In the genomic region with DNA sequence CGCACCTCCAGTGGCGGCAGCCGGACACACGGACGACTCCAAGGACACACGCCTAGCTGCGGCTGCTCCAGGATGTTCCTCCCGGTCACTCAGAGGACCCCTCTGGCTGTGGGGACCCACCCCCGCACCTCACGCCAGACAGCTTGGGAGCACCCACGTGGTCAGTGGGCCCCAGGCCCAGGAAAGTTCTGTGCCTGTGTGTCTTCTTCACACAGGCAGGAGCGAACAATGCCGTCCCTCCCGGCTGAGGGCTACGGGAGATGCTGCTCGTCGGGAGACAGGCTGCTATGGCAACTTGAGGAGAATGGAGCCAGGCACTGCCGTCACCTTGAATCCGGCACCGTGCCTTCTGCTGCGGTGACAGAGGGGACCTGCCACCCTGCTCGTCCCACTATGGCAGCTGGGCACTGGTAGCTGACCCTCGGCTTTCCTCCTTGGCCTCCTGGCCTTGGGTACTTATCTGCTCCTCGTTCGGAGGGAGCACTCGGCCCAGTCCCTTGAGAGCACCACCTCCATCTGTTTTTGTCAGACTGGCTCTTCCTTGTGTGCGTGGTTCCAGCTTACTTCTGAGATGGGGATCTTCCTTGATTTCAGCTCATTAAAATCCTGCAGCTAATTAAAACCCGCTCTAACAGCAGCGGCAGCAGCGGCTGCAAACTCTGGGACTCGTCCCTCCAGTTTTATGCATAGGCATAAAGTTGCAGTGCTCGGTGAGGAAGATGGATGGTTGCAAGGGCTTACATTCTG, we compare ENCODE assay signal across 10 mouse cellular contexts. TPM values are rescaled to one million over a fixed set of nuclear protein-coding genes. Genes with fewer than 3 reads are reported as not detected.
DNase-seq lines count a peak whose midpoint lies in the region; ATAC-seq and TF ChIP-seq lines count a peak whose summit lies in the region.
"Had no signal": no experiment of that assay in that cellular context is flagged by ENCODE, and none has a peak within 500 bp of the region (broad histone marks: within the 10 kb centered on the region; RNA-seq: fewer than 3 reads in every experiment).

No protein-coding gene starts in this region.

- H3K9ac ChIP-seq in ES-Bruce4 (ENCODE audit: low read depth, poor library complexity, severe bottlenecking): no peak overlapping the region
- no peak overlapping the region; the same call in 1 of the 2 replicates for H3K9ac ChIP-seq in hindbrain, embryonic 15.5 days

- TF ChIP-seq EP300 in ES-Bruce4 (IDR thresholded peaks at IDR 0.05; ENCODE audit: insufficient read depth, low read depth, low read length): no peak

- H3K4me1 ChIP-seq in ES-Bruce4 (ENCODE audit: control insufficient read depth, insufficient read depth, low read length): peaks cover 6% of the 10 kb centered on the region
- H3K4me1 ChIP-seq in hindbrain, embryonic 15.5 days (replicated peaks): peaks cover 25% of the 10 kb centered on the region

- H3K4me3 ChIP-seq in ES-Bruce4 (ENCODE audit: low read depth, low read length): peak overlapping the region; percentile 15; the same call in 1 of the 2 replicates
- no peak overlapping the region for H3K4me3 ChIP-seq in hindbrain, embryonic 15.5 days

- TF ChIP-seq CTCF in ES-Bruce4 (IDR thresholded peaks at IDR 0.05; ENCODE audit: low read depth, low read length): no peak

- no peaks in the 10 kb centered on the region for H3K27me3 ChIP-seq in ES-Bruce4 (ENCODE audit: control insufficient read depth, insufficient read depth, low read length, poor library complexity, severe bottlenecking)
- H3K27me3 ChIP-seq in hindbrain, embryonic 15.5 days: no peaks in the 10 kb centered on the region

- no peaks in the 10 kb centered on the region for H3K36me3 ChIP-seq in ES-Bruce4 (ENCODE audit: control insufficient read depth, insufficient read depth, low read length, poor library complexity, severe bottlenecking)
- H3K36me3 ChIP-seq in hindbrain, embryonic 15.5 days: no peaks in the 10 kb centered on the region

- no peaks in the 10 kb centered on the region for H3K9me3 ChIP-seq in ES-Bruce4 (replicated peaks; ENCODE audit: control insufficient read depth, insufficient read depth, low read length, poor library complexity, severe bottlenecking)
- no peaks in the 10 kb centered on the region for H3K9me3 ChIP-seq in hindbrain, embryonic 15.5 days

- peak overlapping the region; percentile 41 for H3K4me2 ChIP-seq in hindbrain, embryonic 15.5 days

- peak; percentile 37 to 45 for DNase-seq in layer of hippocampus, postnatal 36 days
- no peak for DNase-seq in layer of hippocampus, postnatal 25 days (ENCODE audit: extremely low spot score in 1 of 2, low spot score in 1 of 2)
- DNase-seq in brain, adult 2 months (ENCODE audit: low read depth, low spot score): peak; percentile 49
- DNase-seq in T-cell, adult 2 months (ENCODE audit: low spot score): no peak
- no peak for DNase-seq in urinary bladder, postnatal 25 days (ENCODE audit: low spot score)
- DNase-seq: cerebellum, adult 11-12 months had no signal

- ATAC-seq in hindbrain, embryonic 15.5 days (ENCODE audit: low FRiP score, low read depth): peak; percentile 60; the same call in 1 of the 2 replicates
- no peak for ATAC-seq in activated CD4-positive, CD25-positive, alpha-beta regulatory T cell, adult 4 months

- WGBS in hindbrain, embryonic 15.5 days: 24% methylated on average over 32 of the region's 32 CpGs

- no peak for TF ChIP-seq POLR2A in ES-Bruce4 (IDR thresholded peaks at IDR 0.05; ENCODE audit: insufficient read depth, low read length)

- no peak overlapping the region for H3K27ac ChIP-seq in ES-Bruce4 (ENCODE audit: insufficient read depth, low read length)
- H3K27ac ChIP-seq in hindbrain, embryonic 15.5 days (replicated peaks): no peak overlapping the region

RNA-seq across cellular contexts. Expression of gene Chst8, which starts 59.2 kb away (rescaled TPM):
- 10 to 100 TPM; 28.6 to 36.8 TPM for total RNA-seq in layer of hippocampus, postnatal 36 days (2021)
- 10 to 100 TPM; 31.6 to 34.7 TPM for total RNA-seq in layer of hippocampus, postnatal 25 days (2021)
- 4.8 and 5.4 TPM in 2 replicates for polyA plus RNA-seq in ES-Bruce4 (2011; ENCODE audit: insufficient read depth, insufficient read length, low read depth, missing spikeins)
- polyA plus RNA-seq in hindbrain, embryonic 15.5 days (2015; fragmentation: Nextera tagmentation; extraction: Ambion mirVana): 11.0 and 15.2 TPM in 2 replicates
- not detected for polyA plus RNA-seq in activated CD4-positive, CD25-positive, alpha-beta regulatory T cell, adult 4 months (2017; shearing (Covaris generic))
- total RNA-seq: hematopoietic stem cell, adult 5-6 weeks had no signal

Comparison
In these comparisons a context has a peak if more than half of its experiments do, and no peak if none do; other contexts are left out.
1. DNase-seq: peak in layer of hippocampus, postnatal 36 days (2 of 2) and brain, adult 2 months (single experiment); none in layer of hippocampus, postnatal 25 days (0 of 2), T-cell, adult 2 months (single experiment) and urinary bladder, postnatal 25 days (single experiment).